Mouse (Mus musculus): ENCODE measurements around the gene AW011738. TPM values are rescaled to one million over a fixed set of nuclear protein-coding genes. Genes with fewer than 3 reads are reported as not detected.

AW011738 gene
- polyA plus RNA-seq, 1 experiment from 2014 or later = 3.5 TPM

DNA sequence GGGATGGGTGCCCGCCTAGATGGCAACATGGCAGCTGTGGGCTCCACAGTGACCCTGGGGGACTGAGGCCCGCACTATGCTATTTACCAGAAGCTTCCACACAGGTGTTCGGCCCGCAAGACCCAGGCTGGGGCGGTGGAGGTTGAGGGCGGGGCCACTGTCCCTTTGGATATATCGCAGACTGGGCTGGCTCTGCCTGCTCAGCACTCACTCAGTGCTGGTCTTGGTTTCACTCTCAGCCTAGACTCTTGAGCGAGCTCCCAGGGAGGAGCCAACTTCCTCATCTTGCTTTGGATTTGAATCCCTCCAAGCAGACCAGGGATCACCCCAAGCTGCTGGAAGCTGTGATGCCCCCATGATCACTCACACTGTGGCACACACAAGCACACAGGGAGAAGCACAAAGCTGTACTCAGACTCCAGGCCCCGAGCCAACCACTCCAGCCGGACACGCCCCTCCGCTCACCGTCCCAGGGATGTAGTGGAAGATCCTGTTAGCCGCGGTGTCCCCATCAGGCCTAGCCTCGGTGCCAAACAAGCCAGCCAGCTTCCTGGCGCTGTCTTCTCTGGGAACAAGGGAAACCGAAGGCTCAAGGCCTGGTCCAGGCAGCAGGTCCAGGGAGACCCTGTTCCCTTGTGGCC is 24.8 kb downstream of the AW011738 start:
- Histone ChIP-seq H3K4me2 (peak overlapping the region; percentile 43), H3K4me1 (peaks cover 15% of the 10 kb centered on the region), H3K9me3 (no peaks in the 10 kb centered on the region), H3K27ac (peak overlapping the region; percentile 48), H3K27me3 (no peaks in the 10 kb centered on the region), H3K4me3 (peak overlapping the region; percentile 9), H3K36me3 (peaks cover 29% of the 10 kb centered on the region), H3K9ac (no peak overlapping the region)
- WGBS = 32% methylated on average over 18 of the region's 18 CpGs
- ATAC-seq (ENCODE audit: borderline replicate concordance, extremely low read depth, low FRiP score, low TSS enrichment) = peak; percentile 38; the same call in 1 of the 2 replicates

DNA sequence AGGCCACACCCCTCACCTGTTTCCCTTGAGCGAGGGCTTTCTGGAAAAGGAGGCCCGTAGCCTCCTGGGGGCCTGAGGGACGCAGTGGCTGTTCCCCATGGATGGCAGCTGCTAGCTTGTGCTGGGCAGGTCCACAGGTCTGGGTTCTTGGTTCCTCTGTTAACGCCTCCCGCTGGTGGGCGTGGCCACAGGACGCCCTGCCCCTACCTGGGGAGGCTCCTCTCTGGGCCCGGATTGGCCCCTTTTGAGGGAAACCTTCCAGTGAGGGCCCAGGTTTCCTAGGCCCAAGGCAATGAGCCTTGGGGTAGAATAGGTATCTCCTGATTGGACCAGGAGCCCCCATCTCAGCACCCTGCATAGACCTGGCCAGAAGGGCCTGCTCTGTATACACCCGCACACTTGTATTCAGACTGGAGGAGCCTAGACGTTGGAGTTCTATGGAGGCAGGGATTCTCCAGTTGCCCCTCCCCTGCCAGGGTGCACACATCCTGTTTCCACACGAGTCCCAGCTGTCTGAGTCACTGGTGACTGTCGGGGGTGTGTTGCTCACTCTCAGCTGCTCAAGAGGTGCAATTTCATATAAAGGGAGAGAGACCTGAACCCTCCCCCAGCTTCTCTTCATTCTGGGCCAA is 25.4 kb downstream of the AW011738 start:
- peak overlapping the region; percentile 48; the same call in 1 of the 2 replicates for H3K27ac ChIP-seq
- peaks cover 18% of the 10 kb centered on the region for H3K4me1 ChIP-seq
- peak overlapping the region; percentile 9 for H3K4me3 ChIP-seq
- 20% methylated on average over 12 of the region's 12 CpGs for WGBS
- H3K9ac ChIP-seq = no peak overlapping the region
- peaks cover 29% of the 10 kb centered on the region for H3K36me3 ChIP-seq
- H3K4me2 ChIP-seq = peak overlapping the region; percentile 43
- no peaks in the 10 kb centered on the region for H3K27me3 ChIP-seq
- no peaks in the 10 kb centered on the region for H3K9me3 ChIP-seq
- ATAC-seq (ENCODE audit: borderline replicate concordance, extremely low read depth, low FRiP score, low TSS enrichment) = peak; percentile 40

DNA sequence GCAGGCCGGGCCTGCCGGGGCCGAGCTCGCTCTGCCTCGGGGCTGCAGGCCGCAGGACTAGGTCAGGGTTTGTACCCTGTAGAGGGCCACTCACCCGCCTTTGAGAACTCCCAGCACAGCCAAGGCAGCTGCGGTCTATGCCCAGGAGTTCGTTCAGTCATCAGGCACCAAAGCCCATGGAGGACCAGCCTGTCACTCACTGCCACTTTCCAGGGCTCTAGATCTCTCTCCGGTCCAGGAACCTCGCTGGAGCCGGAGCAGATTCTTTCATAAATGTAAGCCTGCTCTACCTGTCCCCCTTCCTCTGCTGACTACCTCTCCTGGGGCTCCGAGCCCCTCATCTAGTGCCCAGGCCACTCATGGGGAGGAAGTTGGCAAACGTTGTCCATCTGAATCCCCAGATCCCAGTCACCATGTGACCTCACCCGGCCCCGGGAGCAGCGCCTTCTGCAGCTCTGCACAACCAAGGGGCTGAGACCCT is 31.0 kb downstream of the AW011738 start:
- H3K36me3 ChIP-seq = peaks cover 47% of the 10 kb centered on the region
- no peaks in the 10 kb centered on the region for H3K9me3 ChIP-seq
- H3K4me1 ChIP-seq = peaks cover 20% of the 10 kb centered on the region
- WGBS = 3% methylated on average over 17 of the region's 17 CpGs
- H3K4me3 ChIP-seq = peak overlapping the region; percentile 99
- H3K27me3 ChIP-seq = no peaks in the 10 kb centered on the region
- H3K27ac ChIP-seq = peak overlapping the region; percentile 57
- peak overlapping the region; percentile 98 for H3K4me2 ChIP-seq
- H3K9ac ChIP-seq = peak overlapping the region; percentile 68
- ATAC-seq (ENCODE audit: borderline replicate concordance, extremely low read depth, low FRiP score, low TSS enrichment) = 0 out of 2 replicates have a peak, but pooled peaks have one; percentile 12

DNA sequence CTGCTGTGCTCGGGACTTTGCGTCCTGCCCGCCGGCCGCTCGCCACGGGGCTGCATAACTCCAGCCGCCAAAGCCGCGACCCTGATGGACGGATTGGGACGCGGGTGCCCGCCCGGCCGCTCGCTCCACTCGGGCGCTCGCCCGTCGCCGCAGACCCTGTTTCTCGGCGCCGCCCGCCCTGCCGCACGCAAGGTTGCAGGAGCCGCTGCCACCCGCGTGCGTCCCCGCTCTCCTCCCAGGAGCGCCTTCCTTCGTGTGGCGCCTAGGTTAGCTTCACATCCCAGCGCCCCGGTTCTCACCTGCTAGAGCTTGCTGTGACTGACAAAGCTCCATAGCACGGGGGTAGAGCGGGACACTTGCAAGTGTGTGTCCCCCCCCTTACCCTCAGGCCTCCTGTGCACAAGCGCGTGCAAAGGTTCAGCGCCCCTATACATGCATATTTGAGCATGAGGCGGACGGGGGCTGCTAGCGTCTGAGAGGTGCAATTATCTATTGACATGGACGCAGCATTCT is 31.7 kb downstream of the AW011738 start, which contains the start of gene Plekhn1:
Gene Plekhn1 (minus strand): TSS at position 157 of the 513 bp plus-strand sequence.
- WGBS = under 1% methylated on average over 31 of the region's 48 CpGs
- H3K36me3 ChIP-seq = peaks cover 50% of the 10 kb centered on the region

DNA sequence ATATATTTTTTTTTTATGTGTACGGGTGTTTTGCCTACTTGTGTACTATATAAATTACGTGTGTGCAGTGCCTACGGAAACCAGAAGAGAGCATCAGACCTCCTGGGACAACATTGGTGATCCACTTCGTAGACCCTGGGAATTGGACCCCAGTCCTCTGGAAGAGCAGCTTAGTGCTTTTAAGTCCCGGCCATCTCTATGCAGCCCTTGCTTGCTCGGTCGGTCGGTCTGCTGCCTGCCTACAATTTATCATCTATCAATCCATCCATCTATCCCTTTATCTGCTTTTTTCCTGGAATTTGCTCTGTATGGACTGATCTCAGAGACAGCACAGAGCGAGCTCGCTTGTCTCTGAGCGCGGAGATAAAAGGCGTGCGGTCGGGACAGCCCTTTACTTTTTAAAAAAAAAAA is 32.3 kb downstream of the AW011738 start:
- 1% methylated on average over 15 of the region's 15 CpGs for WGBS
- peak overlapping the region; percentile 98 for H3K4me2 ChIP-seq
- peak overlapping the region; percentile 99 for H3K4me3 ChIP-seq
- H3K27me3 ChIP-seq = no peaks in the 10 kb centered on the region
- peaks cover 20% of the 10 kb centered on the region for H3K4me1 ChIP-seq
- peaks cover 50% of the 10 kb centered on the region for H3K36me3 ChIP-seq
- peak overlapping the region; percentile 76 for H3K9ac ChIP-seq
- H3K9me3 ChIP-seq = no peaks in the 10 kb centered on the region
- ATAC-seq (ENCODE audit: borderline replicate concordance, extremely low read depth, low FRiP score, low TSS enrichment) = peak; percentile 2; the same call in 1 of the 2 replicates
- peak overlapping the region; percentile 96 for H3K27ac ChIP-seq

More for the DNA sequence above, 31.7 kb downstream of the AW011738 start, which contains the start of gene Plekhn1:
- Histone ChIP-seq H3K9me3 (no peaks in the 10 kb centered on the region), H3K4me2 (peak within 1 kb of the TSS; percentile 98), H3K4me3 (peak within 1 kb of the TSS; percentile 99), H3K27me3 (no peaks in the 10 kb centered on the region), H3K27ac (peak within 1 kb of the TSS; percentile 96), H3K9ac (peak within 1 kb of the TSS; percentile 76), H3K4me1 (peaks cover 20% of the 10 kb centered on the region)
- ATAC-seq (ENCODE audit: borderline replicate concordance, extremely low read depth, low FRiP score, low TSS enrichment) = peak; percentile 25; the same call in 1 of the 2 replicates

DNA sequence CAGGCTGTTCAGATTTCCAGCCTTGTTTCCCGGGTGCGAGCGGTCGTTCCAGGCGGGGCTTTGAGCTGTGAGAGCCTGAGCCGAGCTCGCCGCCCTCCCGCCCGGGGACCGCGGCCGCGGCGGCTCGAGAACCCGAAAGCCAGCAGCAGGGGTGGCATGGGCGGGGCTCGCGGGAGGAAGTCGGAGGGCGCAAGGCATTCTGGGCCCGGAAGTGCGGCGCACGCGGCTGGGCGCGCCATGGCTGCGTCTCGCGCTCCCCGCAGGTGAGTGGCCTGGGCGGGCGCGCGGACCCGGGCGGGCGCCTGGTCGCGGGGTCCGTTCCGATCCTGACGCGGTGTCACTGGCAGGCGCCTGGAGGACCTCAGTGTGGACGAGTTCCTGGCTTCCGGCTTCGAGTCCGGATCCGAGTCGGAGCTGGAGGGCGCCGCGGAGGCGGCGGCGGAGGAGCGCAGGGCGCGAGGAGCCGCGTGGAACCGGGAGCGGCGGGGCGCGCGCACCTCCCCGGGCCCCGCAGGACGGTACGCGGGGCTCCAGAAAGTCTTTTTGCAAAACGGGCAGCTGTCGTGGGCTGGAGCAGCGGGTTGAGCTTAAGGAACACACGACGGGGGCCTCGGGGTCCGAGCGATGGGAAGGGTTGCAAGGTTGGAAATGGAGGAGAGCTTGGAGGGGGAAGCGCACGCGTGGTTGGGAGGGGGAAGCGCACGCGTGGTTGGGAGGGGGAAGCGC is 32.9 kb downstream of the AW011738 start, which contains the start of gene Noc2l:
Gene Noc2l (plus strand): TSS at position 203 of the 726 bp plus-strand sequence.
- peak; percentile 89 for ATAC-seq (ENCODE audit: borderline replicate concordance, extremely low read depth, low FRiP score, low TSS enrichment)
- H3K9ac ChIP-seq = peak within 1 kb of the TSS; percentile 76
- peaks cover 50% of the 10 kb centered on the region for H3K36me3 ChIP-seq
- under 1% methylated on average over 76 of the region's 90 CpGs for WGBS
- H3K4me1 ChIP-seq = peaks cover 20% of the 10 kb centered on the region
- peak within 1 kb of the TSS; percentile 99 for H3K4me3 ChIP-seq
- peak within 1 kb of the TSS; percentile 98 for H3K4me2 ChIP-seq
- H3K27me3 ChIP-seq = no peaks in the 10 kb centered on the region
- H3K9me3 ChIP-seq = no peaks in the 10 kb centered on the region
- peak within 1 kb of the TSS; percentile 96 for H3K27ac ChIP-seq

DNA sequence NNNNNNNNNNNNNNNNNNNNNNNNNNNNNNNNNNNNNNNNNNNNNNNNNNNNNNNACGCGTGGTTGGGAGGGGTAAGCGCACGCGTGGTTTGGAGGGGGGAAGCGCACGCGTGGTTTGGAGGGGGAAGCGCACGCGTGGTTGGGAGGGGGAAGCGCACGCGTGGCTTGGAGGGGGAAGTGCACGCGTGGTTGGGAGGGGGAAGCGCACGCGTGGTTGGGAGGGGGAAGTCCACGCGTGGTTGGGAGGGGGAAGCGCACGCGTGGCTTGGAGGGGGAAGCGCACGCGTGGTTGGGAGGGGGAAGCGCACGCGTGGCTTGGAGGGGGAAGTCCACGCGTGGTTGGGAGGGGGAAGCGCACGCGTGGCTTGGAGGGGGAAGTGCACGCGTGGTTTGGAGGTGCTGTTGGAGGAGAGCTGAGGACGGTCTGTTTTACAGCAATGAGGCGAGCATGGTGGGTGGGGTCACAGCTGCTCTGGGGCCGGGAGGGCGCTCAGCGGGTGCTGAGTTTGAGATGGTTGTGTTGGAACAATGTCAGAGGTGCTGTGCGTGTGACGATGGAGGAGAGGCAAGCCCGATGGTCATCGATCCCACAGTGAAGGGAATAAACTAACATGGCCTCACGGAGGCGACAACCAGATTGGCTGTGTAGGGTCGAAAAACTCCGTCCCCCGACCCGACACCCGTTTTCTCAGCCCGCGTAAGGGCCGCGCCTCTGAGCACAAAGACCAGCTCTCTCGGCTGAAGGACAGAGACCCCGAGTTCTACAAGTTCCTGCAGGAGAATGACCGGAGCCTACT is 33.7 kb downstream of the AW011738 start:
- peaks cover 50% of the 10 kb centered on the region for H3K36me3 ChIP-seq
- peaks cover 20% of the 10 kb centered on the region for H3K4me1 ChIP-seq
- H3K9ac ChIP-seq = peak overlapping the region; percentile 76; the same call in 1 of the 2 replicates

DNA sequence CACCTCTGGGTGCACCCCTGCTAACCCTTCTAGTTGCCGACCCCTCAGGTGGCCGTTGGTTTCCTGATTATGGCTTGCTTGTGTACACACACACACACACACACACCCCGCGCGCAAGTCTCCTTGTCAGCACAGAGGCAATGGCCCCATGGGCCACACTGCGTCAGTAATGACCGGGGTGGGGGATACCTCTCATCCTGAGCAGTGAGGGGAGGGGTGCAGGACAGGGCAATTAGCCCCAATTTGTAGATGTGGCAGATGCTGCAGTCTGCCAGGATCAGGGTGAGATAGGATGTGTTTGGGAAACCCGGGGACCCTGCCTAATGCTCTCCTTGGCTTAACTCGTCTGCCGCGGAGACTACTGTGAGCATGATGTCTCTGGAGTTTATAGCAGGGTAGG is 46.5 kb downstream of the AW011738 start:
- Histone ChIP-seq H3K4me3 (no peak overlapping the region), H3K4me2 (no peak overlapping the region), H3K4me1 (peaks cover 4% of the 10 kb centered on the region; the same call in 1 of the 2 replicates), H3K9ac (no peak overlapping the region), H3K36me3 (peaks cover 41% of the 10 kb centered on the region), H3K9me3 (no peaks in the 10 kb centered on the region), H3K27me3 (peaks cover 24% of the 10 kb centered on the region), H3K27ac (no peak overlapping the region)
- 56% methylated on average over 11 of the region's 11 CpGs for WGBS
- ATAC-seq (ENCODE audit: borderline replicate concordance, extremely low read depth, low FRiP score, low TSS enrichment) = 0 out of 2 replicates have a peak, but pooled peaks have one; percentile 4

More for the DNA sequence above, 33.7 kb downstream of the AW011738 start:
- ATAC-seq (ENCODE audit: borderline replicate concordance, extremely low read depth, low FRiP score, low TSS enrichment) = no peak
- H3K9me3 ChIP-seq = no peaks in the 10 kb centered on the region
- no peaks in the 10 kb centered on the region for H3K27me3 ChIP-seq
- WGBS = 17% methylated on average over 56 of the region's 60 CpGs
- peak overlapping the region; percentile 96; the same call in 1 of the 2 replicates for H3K27ac ChIP-seq
- H3K4me3 ChIP-seq = peak overlapping the region; percentile 99
- peak overlapping the region; percentile 98 for H3K4me2 ChIP-seq

DNA sequence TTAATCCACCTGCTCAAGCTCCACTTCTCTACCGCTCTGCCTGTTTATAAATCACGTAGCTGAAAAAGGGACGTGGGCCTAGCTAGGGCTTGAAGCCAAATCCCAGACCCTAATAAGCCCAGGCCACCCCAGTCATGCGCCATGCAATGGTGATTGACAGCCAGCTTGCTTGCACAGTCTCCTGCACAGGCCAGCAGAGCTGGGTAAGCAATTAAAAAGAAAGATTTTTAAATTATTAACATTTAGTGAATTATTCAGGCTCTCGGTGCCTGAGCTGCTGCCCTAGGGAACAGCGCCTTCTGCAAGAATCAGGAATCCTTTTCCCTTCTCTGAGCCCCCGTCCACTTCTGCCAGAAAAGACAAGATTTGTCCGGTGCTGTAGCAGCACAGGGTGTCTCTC is 48.0 kb downstream of the AW011738 start:
- Histone ChIP-seq H3K4me2 (no peak overlapping the region), H3K9ac (no peak overlapping the region), H3K4me1 (peaks cover 14% of the 10 kb centered on the region), H3K36me3 (peaks cover 27% of the 10 kb centered on the region), H3K27me3 (peaks cover 36% of the 10 kb centered on the region), H3K27ac (no peak overlapping the region), H3K9me3 (no peaks in the 10 kb centered on the region), H3K4me3 (no peak overlapping the region)
- ATAC-seq (ENCODE audit: borderline replicate concordance, extremely low read depth, low FRiP score, low TSS enrichment) = no peak
- WGBS = 60% methylated on average over 8 of the region's 8 CpGs

DNA sequence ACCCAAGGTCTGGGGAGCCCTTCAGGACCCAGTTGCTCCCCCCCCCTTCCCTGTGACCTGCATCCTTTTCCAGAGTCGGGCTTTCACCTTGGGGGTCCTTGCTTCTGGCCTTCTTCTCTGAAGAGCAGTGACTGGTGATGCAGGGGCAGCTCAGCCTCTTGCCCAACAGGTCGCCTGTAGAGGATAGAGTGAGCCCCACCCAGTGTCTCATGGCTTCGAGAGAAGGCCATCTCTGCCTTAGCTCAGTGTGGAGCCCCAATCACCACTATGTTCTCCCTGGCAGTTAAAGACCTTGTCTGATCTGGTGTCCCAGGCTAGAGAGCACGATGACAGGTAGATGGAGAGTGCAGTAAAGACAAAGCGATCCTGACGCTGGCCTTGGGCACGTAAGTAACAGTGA is 49.0 kb downstream of the AW011738 start:
- ATAC-seq (ENCODE audit: borderline replicate concordance, extremely low read depth, low FRiP score, low TSS enrichment) = no peak
- Histone ChIP-seq H3K4me3 (no peak overlapping the region), H3K4me1 (peaks cover 14% of the 10 kb centered on the region), H3K9me3 (no peaks in the 10 kb centered on the region), H3K27me3 (peaks cover 36% of the 10 kb centered on the region), H3K27ac (no peak overlapping the region), H3K9ac (no peak overlapping the region), H3K4me2 (no peak overlapping the region), H3K36me3 (peaks cover 17% of the 10 kb centered on the region)
- 35% methylated on average over 7 of the region's 7 CpGs for WGBS
